Mouse (Mus musculus) midbrain, embryonic 14.5 days (tissue): ENCODE results near the gene Rnf186. TPM values are rescaled to one million over a fixed set of nuclear protein-coding genes. Genes with fewer than 3 reads are reported as not detected.

ENCODE experiments used
- ATAC-seq: fragments of 200-750 bp; cut with Nextera tagmentation; 2 replicates; pipeline ENCODE4 v1.8.0; 2017; ENCODE audit warnings: moderate number of reproducible peaks, moderate library complexity; ENCODE audit not compliant: low FRiP score, low TSS enrichment
- DNase-seq: peaks from one replicate; pipeline ENCODE4 v3.0.0-alpha.2; 2015
- H3K27ac ChIP-seq: fragments of 300-500 bp; sonication (generic); replicated peaks from 2 replicates; pipeline ENCODE4 v1.5.1; 2014; ENCODE audit warnings: mild to moderate bottlenecking, low read depth, low read length, moderate library complexity
- H3K27me3 ChIP-seq: fragments of 300-500 bp; sonication (generic); 2 replicates; pipeline ENCODE4 v1.6.1; 2014; ENCODE audit warnings: low read length, control low read depth, mixed read lengths; ENCODE audit not compliant: control insufficient read depth, insufficient read depth
- H3K36me3 ChIP-seq: fragments of 300-500 bp; sonication (generic); 2 replicates; pipeline ENCODE4 v1.6.1; 2014; ENCODE audit warnings: low read length, control low read depth; ENCODE audit not compliant: control insufficient read depth, insufficient read depth
- H3K4me1 ChIP-seq: fragments of 300-500 bp; sonication (generic); 2 replicates; pipeline ENCODE4 v1.6.1; 2014; ENCODE audit warnings: mild to moderate bottlenecking, antibody characterized with exemption, low read length, control low read depth; ENCODE audit not compliant: control insufficient read depth, insufficient read depth
- H3K4me2 ChIP-seq: fragments of 300-500 bp; sonication (generic); 2 replicates; pipeline ENCODE4 v1.6.1; 2014; ENCODE audit warnings: mild to moderate bottlenecking, low read length, moderate library complexity
- H3K4me3 ChIP-seq: fragments of 300-500 bp; sonication (generic); replicated peaks from 2 replicates; pipeline ENCODE4 v1.5.1; 2014; ENCODE audit warnings: low read depth, low read length
- H3K9ac ChIP-seq: fragments of 300-500 bp; sonication (generic); replicated peaks from 2 replicates; pipeline ENCODE4 v1.6.1; 2014; ENCODE audit warnings: mild to moderate bottlenecking, low read length, moderate library complexity
- H3K9me3 ChIP-seq: fragments of 300-500 bp; sonication (generic); 2 replicates; pipeline ENCODE4 v1.6.1; 2016; ENCODE audit warnings: low read length, control low read depth, mixed read lengths; ENCODE audit not compliant: control insufficient read depth
- WGBS: fragments of 180-500 bp; shearing (Covaris S2); extraction: QIAGEN DNeasy Blood & Tissue Kit; methylation state at CpG from one replicate; pipeline ENCODE4 v1.1.7; 2014; 5-methylcytosine and 5-hydroxymethylcytosine counted together
- polyA plus RNA-seq: library from polyadenylated mRNA; unstranded; fragments of >200 nt; fragmentation: Nextera tagmentation; extraction: Ambion mirVana; gene quantifications from 2 replicates; pipeline ENCODE4 v1.2.1, GENCODE M21; 2014

The Rnf186 gene
- not detected in 2 replicates for polyA plus RNA-seq

- Histone ChIP-seq H3K4me1 (no peaks in the 10 kb centered on the region), H3K27ac (no peak within 1 kb of the TSS), H3K9ac (no peak within 1 kb of the TSS), H3K4me2 (no peak within 1 kb of the TSS), H3K36me3 (no peaks in the 10 kb centered on the region), H3K27me3 (no peaks in the 10 kb centered on the region), H3K9me3 (no peaks in the 10 kb centered on the region), H3K4me3 (no peak within 1 kb of the TSS)
- WGBS, result 90% methylated on average over 13 of the region's 13 CpGs
- ATAC-seq, result no peak
- DNase-seq, result no peak
Observed at GRCm38 (mm10) chr4:138966866-138967265, at the start of gene Rnf186. TSS of gene Rnf186 (plus strand) at chr4:138967112.

GRCm38 (mm10) chr4:138917282-138917681, 49.6 kb upstream of the Rnf186 start:
- DNase-seq, result no peak
- Histone ChIP-seq H3K4me2 (no peak overlapping the region), H3K4me1 (peaks cover 9% of the 10 kb centered on the region), H3K27me3 (no peaks in the 10 kb centered on the region), H3K27ac (no peak overlapping the region), H3K9ac (no peak overlapping the region), H3K36me3 (no peaks in the 10 kb centered on the region), H3K9me3 (no peaks in the 10 kb centered on the region), H3K4me3 (no peak overlapping the region)
- ATAC-seq, result no peak
- WGBS, result 87% methylated on average over 9 of the region's 9 CpGs

- no peaks in the 10 kb centered on the region for H3K4me1 ChIP-seq
- H3K4me3 ChIP-seq, result peak overlapping the region; percentile 19; the same call in 1 of the 2 replicates
- H3K9ac ChIP-seq, result 0 out of 2 replicates have a peak overlapping the region, but pooled peaks have one; percentile 6
- H3K4me2 ChIP-seq, result peak overlapping the region; percentile 53
- no peaks in the 10 kb centered on the region for H3K27me3 ChIP-seq
- ATAC-seq (no peak), DNase-seq (peak; percentile 23)
- WGBS, result 33% methylated on average over 20 of the region's 20 CpGs
- no peaks in the 10 kb centered on the region for H3K36me3 ChIP-seq
- H3K9me3 ChIP-seq, result no peaks in the 10 kb centered on the region
- no peak overlapping the region for H3K27ac ChIP-seq
Observed at GRCm38 (mm10) chr4:138921254-138922130, 45.4 kb upstream of the Rnf186 start.

GRCm38 (mm10) chr4:138922131-138922459, 44.8 kb upstream of the Rnf186 start:
- no peak overlapping the region for H3K9ac ChIP-seq
- H3K27me3 ChIP-seq, result no peaks in the 10 kb centered on the region
- no peak overlapping the region for H3K27ac ChIP-seq
- H3K4me1 ChIP-seq, result no peaks in the 10 kb centered on the region
- H3K4me3 ChIP-seq, result peak overlapping the region; percentile 19; the same call in 1 of the 2 replicates
- H3K9me3 ChIP-seq, result no peaks in the 10 kb centered on the region
- ATAC-seq (peak; percentile 53; the same call in 1 of the 2 replicates), DNase-seq (peak; percentile 97)
- no peaks in the 10 kb centered on the region for H3K36me3 ChIP-seq
- H3K4me2 ChIP-seq, result peak overlapping the region; percentile 53
- 2% methylated on average over 11 of the region's 11 CpGs for WGBS

GRCm38 (mm10) chr4:138925561-138925960, 41.4 kb upstream of the Rnf186 start:
- no peaks in the 10 kb centered on the region for H3K9me3 ChIP-seq
- 61% methylated on average over 2 of the region's 2 CpGs for WGBS

GRCm38 (mm10) chr4:138933862-138934261, 33.0 kb upstream of the Rnf186 start:
- H3K4me1 ChIP-seq, result no peaks in the 10 kb centered on the region
- no peaks in the 10 kb centered on the region for H3K36me3 ChIP-seq
- H3K27me3 ChIP-seq, result no peaks in the 10 kb centered on the region
- DNase-seq, result no peak
- no peaks in the 10 kb centered on the region for H3K9me3 ChIP-seq
- ATAC-seq, result no peak
- no peak overlapping the region for H3K4me3 ChIP-seq
- no peak overlapping the region for H3K4me2 ChIP-seq
- H3K27ac ChIP-seq, result no peak overlapping the region
- WGBS, result 84% methylated on average over 3 of the region's 3 CpGs
- no peak overlapping the region for H3K9ac ChIP-seq

More at GRCm38 (mm10) chr4:138925561-138925960, 41.4 kb upstream of the Rnf186 start:
- no peak overlapping the region for H3K4me2 ChIP-seq
- ATAC-seq (no peak), DNase-seq (peak; percentile 42)
- no peak overlapping the region for H3K4me3 ChIP-seq
- no peak overlapping the region for H3K27ac ChIP-seq
- H3K4me1 ChIP-seq, result no peaks in the 10 kb centered on the region
- H3K27me3 ChIP-seq, result no peaks in the 10 kb centered on the region
- no peaks in the 10 kb centered on the region for H3K36me3 ChIP-seq
- H3K9ac ChIP-seq, result no peak overlapping the region

- no peak for DNase-seq
Observed at GRCm38 (mm10) chr4:138934456-138935145, 32.3 kb upstream of the Rnf186 start.

GRCm38 (mm10) chr4:138938495-138939269, 28.2 kb upstream of the Rnf186 start:
- DNase-seq, result no peak
- WGBS, result 82% methylated on average over 10 of the region's 10 CpGs
- H3K36me3 ChIP-seq, result no peaks in the 10 kb centered on the region

More at GRCm38 (mm10) chr4:138934456-138935145, 32.3 kb upstream of the Rnf186 start:
- Histone ChIP-seq H3K27ac (no peak overlapping the region), H3K4me1 (no peaks in the 10 kb centered on the region), H3K4me3 (no peak overlapping the region), H3K27me3 (no peaks in the 10 kb centered on the region), H3K9ac (no peak overlapping the region), H3K4me2 (no peak overlapping the region), H3K36me3 (no peaks in the 10 kb centered on the region), H3K9me3 (no peaks in the 10 kb centered on the region)
- WGBS, result 91% methylated on average over 11 of the region's 11 CpGs
- no peak for ATAC-seq

More at GRCm38 (mm10) chr4:138938495-138939269, 28.2 kb upstream of the Rnf186 start:
- Histone ChIP-seq H3K4me3 (no peak overlapping the region), H3K4me1 (no peaks in the 10 kb centered on the region), H3K9me3 (no peaks in the 10 kb centered on the region), H3K4me2 (no peak overlapping the region), H3K27ac (no peak overlapping the region), H3K9ac (no peak overlapping the region), H3K27me3 (no peaks in the 10 kb centered on the region)
- no peak for ATAC-seq
